Mouse (Mus musculus): ENCODE measurements around the gene Foxl1. TPM values are rescaled to one million over a fixed set of nuclear protein-coding genes. Genes with fewer than 3 reads are reported as not detected.
A peak's percentile ranks its signal among the peaks of the same experiment; 100 is the strongest.

Foxl1 gene
- polyA plus RNA-seq, 1 experiment, result not detected

GRCm38 (mm10) chr8:121088871-121089630, 38.7 kb upstream of the Foxl1 start:
- Histone ChIP-seq H3K4me3 (replicated peaks; ENCODE audit: insufficient read depth, low read depth, low read length) (no peak overlapping the region), H3K27me3 (ENCODE audit: control insufficient read depth, insufficient read depth, low read length) (peaks cover 5% of the 10 kb centered on the region; the same call in 1 of the 2 replicates), H3K27ac (ENCODE audit: insufficient read depth, low read length) (no peak overlapping the region), H3K4me1 (ENCODE audit: control insufficient read depth, insufficient read depth, low read length) (peaks cover 2% of the 10 kb centered on the region; the same call in 1 of the 2 replicates)
- no peak for DNase-seq
- TF ChIP-seq POLR2A (IDR thresholded peaks at IDR 0.05; ENCODE audit: borderline replicate concordance, insufficient read depth, low read length), result no peak
- no peak for TF ChIP-seq CTCF (IDR thresholded peaks at IDR 0.05; ENCODE audit: borderline replicate concordance, insufficient read depth, low read depth, low read length)
- 5% methylated on average over 40 of the region's 40 CpGs for WGBS

GRCm38 (mm10) chr8:121089631-121090380, 37.9 kb upstream of the Foxl1 start:
- H3K27me3 ChIP-seq (ENCODE audit: control insufficient read depth, insufficient read depth, low read length), result peaks cover 4% of the 10 kb centered on the region; the same call in 1 of the 2 replicates
- peaks cover 2% of the 10 kb centered on the region; the same call in 1 of the 2 replicates for H3K4me1 ChIP-seq (ENCODE audit: control insufficient read depth, insufficient read depth, low read length)
- 4% methylated on average over 32 of the region's 32 CpGs for WGBS
- no peak for TF ChIP-seq POLR2A (IDR thresholded peaks at IDR 0.05; ENCODE audit: borderline replicate concordance, insufficient read depth, low read length)
- no peak for TF ChIP-seq CTCF (IDR thresholded peaks at IDR 0.05; ENCODE audit: borderline replicate concordance, insufficient read depth, low read depth, low read length)
- no peak for DNase-seq
- no peak overlapping the region for H3K4me3 ChIP-seq (replicated peaks; ENCODE audit: insufficient read depth, low read depth, low read length)
- H3K27ac ChIP-seq (ENCODE audit: insufficient read depth, low read length), result no peak overlapping the region

GRCm38 (mm10) chr8:121090716-121091115, 37.0 kb upstream of the Foxl1 start:
- TF ChIP-seq CTCF (IDR thresholded peaks at IDR 0.05; ENCODE audit: borderline replicate concordance, insufficient read depth, low read depth, low read length), result no peak
- no peak for TF ChIP-seq POLR2A (IDR thresholded peaks at IDR 0.05; ENCODE audit: borderline replicate concordance, insufficient read depth, low read length)
- H3K4me1 ChIP-seq (ENCODE audit: control insufficient read depth, insufficient read depth, low read length), result peaks cover 2% of the 10 kb centered on the region; the same call in 1 of the 2 replicates
- 0% methylated on average over 1 of the region's 1 CpGs for WGBS

GRCm38 (mm10) chr8:121092141-121092540, 35.6 kb upstream of the Foxl1 start:
- peaks cover 4% of the 10 kb centered on the region; the same call in 1 of the 2 replicates for H3K27me3 ChIP-seq (ENCODE audit: control insufficient read depth, insufficient read depth, low read length)
- peaks cover 2% of the 10 kb centered on the region; the same call in 1 of the 2 replicates for H3K4me1 ChIP-seq (ENCODE audit: control insufficient read depth, insufficient read depth, low read length)
- DNase-seq, result no peak
- H3K27ac ChIP-seq (ENCODE audit: insufficient read depth, low read length), result no peak overlapping the region
- 15% methylated on average over 6 of the region's 6 CpGs for WGBS
- no peak overlapping the region for H3K4me3 ChIP-seq (replicated peaks; ENCODE audit: insufficient read depth, low read depth, low read length)
- no peak for TF ChIP-seq CTCF (IDR thresholded peaks at IDR 0.05; ENCODE audit: borderline replicate concordance, insufficient read depth, low read depth, low read length)
- no peak for TF ChIP-seq POLR2A (IDR thresholded peaks at IDR 0.05; ENCODE audit: borderline replicate concordance, insufficient read depth, low read length)

More at GRCm38 (mm10) chr8:121090716-121091115, 37.0 kb upstream of the Foxl1 start:
- H3K4me3 ChIP-seq (replicated peaks; ENCODE audit: insufficient read depth, low read depth, low read length), result no peak overlapping the region
- DNase-seq, result no peak
- H3K27ac ChIP-seq (ENCODE audit: insufficient read depth, low read length), result no peak overlapping the region
- H3K27me3 ChIP-seq (ENCODE audit: control insufficient read depth, insufficient read depth, low read length), result peaks cover 4% of the 10 kb centered on the region; the same call in 1 of the 2 replicates

GRCm38 (mm10) chr8:121092627-121093026, 35.1 kb upstream of the Foxl1 start:
- DNase-seq, result peak; percentile 58 to 77
- Histone ChIP-seq H3K27ac (ENCODE audit: insufficient read depth, low read length) (no peak overlapping the region), H3K27me3 (ENCODE audit: control insufficient read depth, insufficient read depth, low read length) (peaks cover 4% of the 10 kb centered on the region; the same call in 1 of the 2 replicates), H3K4me1 (ENCODE audit: control insufficient read depth, insufficient read depth, low read length) (peaks cover 2% of the 10 kb centered on the region; the same call in 1 of the 2 replicates), H3K4me3 (replicated peaks; ENCODE audit: insufficient read depth, low read depth, low read length) (no peak overlapping the region)
- WGBS, result 4% methylated on average over 16 of the region's 16 CpGs
- TF ChIP-seq CTCF (IDR thresholded peaks at IDR 0.05; ENCODE audit: borderline replicate concordance, insufficient read depth, low read depth, low read length) (peak; percentile 83), POLR2A (IDR thresholded peaks at IDR 0.05; ENCODE audit: borderline replicate concordance, insufficient read depth, low read length) (no peak)

- DNase-seq, result no peak
- 42% methylated on average over 6 of the region's 6 CpGs for WGBS
- peaks cover 3% of the 10 kb centered on the region; the same call in 1 of the 2 replicates for H3K27me3 ChIP-seq (ENCODE audit: control insufficient read depth, insufficient read depth, low read length)
Observed at GRCm38 (mm10) chr8:121093496-121093895, 34.2 kb upstream of the Foxl1 start.

GRCm38 (mm10) chr8:121104049-121104818, 23.5 kb upstream of the Foxl1 start:
- DNase-seq, result peak; percentile 55 to 70
- Histone ChIP-seq H3K4me1 (ENCODE audit: control insufficient read depth, insufficient read depth, low read length) (peaks cover 8% of the 10 kb centered on the region), H3K27ac (ENCODE audit: insufficient read depth, low read length) (no peak overlapping the region), H3K4me3 (replicated peaks; ENCODE audit: insufficient read depth, low read depth, low read length) (no peak overlapping the region), H3K27me3 (ENCODE audit: control insufficient read depth, insufficient read depth, low read length) (no peaks in the 10 kb centered on the region)
- no peak for TF ChIP-seq POLR2A (IDR thresholded peaks at IDR 0.05; ENCODE audit: borderline replicate concordance, insufficient read depth, low read length)
- peak; percentile 88 for TF ChIP-seq CTCF (IDR thresholded peaks at IDR 0.05; ENCODE audit: borderline replicate concordance, insufficient read depth, low read depth, low read length)
- 48% methylated on average over 17 of the region's 17 CpGs for WGBS

More at GRCm38 (mm10) chr8:121093496-121093895, 34.2 kb upstream of the Foxl1 start:
- Histone ChIP-seq H3K4me1 (ENCODE audit: control insufficient read depth, insufficient read depth, low read length) (peaks cover 2% of the 10 kb centered on the region; the same call in 1 of the 2 replicates), H3K4me3 (replicated peaks; ENCODE audit: insufficient read depth, low read depth, low read length) (no peak overlapping the region), H3K27ac (ENCODE audit: insufficient read depth, low read length) (no peak overlapping the region)
- TF ChIP-seq CTCF (IDR thresholded peaks at IDR 0.05; ENCODE audit: borderline replicate concordance, insufficient read depth, low read depth, low read length) (no peak), POLR2A (IDR thresholded peaks at IDR 0.05; ENCODE audit: borderline replicate concordance, insufficient read depth, low read length) (no peak)

All from cerebellum, adult 2 months (tissue).